Mouse (Mus musculus) stomach, embryonic 14.5 days (tissue): ENCODE measurements at regions not wholly inside any gene's neighbourhood (a gene's known extent, or its start where the extent isn't known, plus 50 kb on each side); places are given as distances from the start of the nearest gene placed in this dataset.

Source experiments
- ATAC-seq: fragments of 200-750 bp; cut with Nextera tagmentation; 2 replicates; pipeline ENCODE4 v1.8.0; 2017; ENCODE audit warnings: low read depth, moderate TSS enrichment; ENCODE audit not compliant: insufficient number of reproducible peaks, insufficient read depth, low FRiP score
- H3K27ac ChIP-seq: fragments of 300-500 bp; sonication (generic); 2 replicates; pipeline ENCODE4 v1.5.1; 2014; ENCODE audit warnings: mild to moderate bottlenecking, low read length, moderate library complexity, mixed read lengths
- H3K27me3 ChIP-seq: fragments of 300-500 bp; sonication (generic); 2 replicates; pipeline ENCODE4 v1.6.1; 2014; ENCODE audit warnings: low read length, control low read depth, mixed read lengths; ENCODE audit not compliant: control insufficient read depth, insufficient read depth
- H3K36me3 ChIP-seq: fragments of 300-500 bp; sonication (generic); 2 replicates; pipeline ENCODE4 v1.6.1; 2014; ENCODE audit warnings: mild to moderate bottlenecking, control low read depth, low read length, moderate library complexity, mixed read lengths; ENCODE audit not compliant: control insufficient read depth, insufficient read depth
- H3K4me1 ChIP-seq: fragments of 300-500 bp; sonication (generic); 2 replicates; pipeline ENCODE4 v1.6.1; 2014; ENCODE audit warnings: low read length, control low read depth, mixed read lengths; ENCODE audit not compliant: control insufficient read depth, insufficient read depth
- H3K4me2 ChIP-seq: fragments of 300-500 bp; sonication (generic); replicated peaks from 2 replicates; pipeline ENCODE4 v1.6.1; 2014; ENCODE audit warnings: low read depth, low read length, control low read depth
- H3K4me3 ChIP-seq: fragments of 300-500 bp; sonication (generic); 2 replicates; pipeline ENCODE4 v1.5.1; 2014; ENCODE audit warnings: low read depth, low read length, control low read depth
- H3K9ac ChIP-seq: fragments of 300-500 bp; sonication (generic); replicated peaks from 2 replicates; pipeline ENCODE4 v1.6.1; 2014; ENCODE audit warnings: low read depth, mild to moderate bottlenecking, control low read depth, low read length, moderate library complexity, mixed read lengths
- H3K9me3 ChIP-seq: fragments of 300-500 bp; sonication (generic); 2 replicates; pipeline ENCODE4 v1.6.1; 2016; ENCODE audit warnings: low read depth, low read length, control low read depth; ENCODE audit not compliant: control insufficient read depth
- WGBS: fragments of 180-500 bp; shearing (Covaris S2); extraction: QIAGEN DNeasy Blood & Tissue Kit; methylation state at CpG from one replicate; pipeline ENCODE4 v1.1.7; 2014; 5-methylcytosine and 5-hydroxymethylcytosine counted together

DNA sequence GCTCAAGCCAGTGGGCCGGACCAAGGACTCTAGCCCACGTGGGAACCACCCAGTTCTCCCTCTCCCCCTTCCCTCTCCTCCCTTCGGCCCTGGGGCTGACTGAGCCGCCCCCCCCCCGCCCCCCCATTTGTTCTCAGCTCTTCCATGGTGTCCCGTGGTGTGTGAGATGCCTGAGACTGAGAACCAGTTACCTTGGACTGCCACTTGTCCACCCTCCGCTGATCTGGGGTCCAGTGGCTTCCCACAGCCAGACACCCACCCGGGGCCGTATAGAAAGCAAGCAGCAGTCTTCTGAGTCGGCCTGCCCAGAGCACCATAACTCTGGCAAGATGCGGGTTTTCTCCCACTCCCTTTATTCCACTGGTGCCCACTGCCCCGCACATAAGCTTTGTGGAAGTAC is 316.2 kb upstream of the A1bg start:
- H3K4me2 ChIP-seq: no peak overlapping the region
- H3K27me3 ChIP-seq: no peaks in the 10 kb centered on the region
- no peak overlapping the region for H3K4me3 ChIP-seq
- H3K9ac ChIP-seq: no peak overlapping the region
- H3K4me1 ChIP-seq: no peaks in the 10 kb centered on the region
- WGBS: 65% methylated on average over 11 of the region's 12 CpGs
- H3K9me3 ChIP-seq: no peaks in the 10 kb centered on the region
- ATAC-seq: no peak
- no peak overlapping the region for H3K27ac ChIP-seq
- H3K36me3 ChIP-seq: no peaks in the 10 kb centered on the region

DNA sequence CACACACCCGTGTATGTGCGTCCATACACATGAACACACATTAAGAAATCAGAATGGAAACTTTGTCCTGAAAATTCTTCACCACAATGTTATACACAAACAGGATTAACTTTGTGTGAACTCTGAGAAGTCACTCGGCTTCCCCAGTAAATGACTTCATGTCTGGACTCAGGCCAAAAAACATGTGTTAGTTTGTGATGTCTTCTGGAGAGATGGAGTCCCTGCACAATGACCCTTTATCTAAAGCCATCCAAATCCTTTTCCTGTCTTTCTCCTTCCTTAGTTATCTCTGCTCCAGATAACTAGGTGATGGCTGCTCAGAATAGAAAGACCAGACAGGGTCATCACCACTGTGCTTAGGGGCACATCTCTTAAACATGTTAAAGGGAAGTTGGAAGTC is 306.8 kb upstream of the A1bg start:
- Histone ChIP-seq H3K9ac (no peak overlapping the region), H3K4me1 (0 out of 2 replicates have a peak, but pooled peaks cover 2% of the 10 kb centered on the region), H3K4me3 (no peak overlapping the region), H3K9me3 (no peaks in the 10 kb centered on the region), H3K27me3 (no peaks in the 10 kb centered on the region), H3K36me3 (no peaks in the 10 kb centered on the region), H3K4me2 (no peak overlapping the region), H3K27ac (no peak overlapping the region)
- no peak for ATAC-seq
- WGBS: 48% methylated on average over 3 of the region's 3 CpGs

DNA sequence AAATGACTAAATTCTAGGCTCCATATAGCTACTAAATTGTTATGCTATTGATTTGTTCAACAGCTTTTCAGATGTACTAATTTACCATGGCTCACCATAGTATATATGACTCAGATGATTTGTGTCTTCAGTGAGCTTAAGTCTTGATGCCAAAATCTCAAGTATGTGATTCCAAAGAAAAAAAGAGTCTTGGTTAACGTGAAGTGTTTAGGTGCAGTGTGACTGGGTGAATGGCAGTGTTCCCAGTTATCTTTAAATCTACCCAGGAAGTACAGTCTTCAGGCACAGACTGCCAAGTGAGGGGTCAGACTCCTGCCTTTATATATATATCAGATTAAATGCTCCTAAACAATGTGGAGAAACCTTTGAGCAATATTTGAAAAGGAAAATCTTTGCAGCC is 300.1 kb upstream of the A1bg start:
- WGBS: 29% methylated on average over 1 of the region's 1 CpGs
- no peaks in the 10 kb centered on the region for H3K27me3 ChIP-seq
- ATAC-seq: no peak
- H3K36me3 ChIP-seq: no peaks in the 10 kb centered on the region
- H3K9me3 ChIP-seq: no peaks in the 10 kb centered on the region
- H3K4me2 ChIP-seq: no peak overlapping the region
- H3K9ac ChIP-seq: no peak overlapping the region
- no peaks in the 10 kb centered on the region for H3K4me1 ChIP-seq
- H3K4me3 ChIP-seq: no peak overlapping the region
- H3K27ac ChIP-seq: no peak overlapping the region

DNA sequence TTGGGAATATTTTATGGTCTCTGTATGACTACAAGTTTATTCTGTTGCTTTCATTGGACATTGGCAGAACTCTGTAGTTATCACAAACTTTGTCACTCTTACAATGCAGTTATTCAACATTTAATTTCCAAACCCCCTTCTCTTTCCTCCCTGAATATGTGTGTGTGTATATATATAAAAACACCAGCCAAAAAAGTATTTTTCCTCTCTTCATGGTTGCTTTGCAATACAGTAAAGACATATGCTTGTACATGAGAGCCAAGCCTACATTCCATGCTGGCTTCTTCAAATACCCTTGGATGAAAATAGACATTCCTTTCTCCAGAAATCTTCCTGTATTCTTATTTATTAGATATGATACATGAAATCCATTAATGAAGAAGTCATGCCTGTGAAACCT is 287.3 kb upstream of the A1bg start:
- no peak overlapping the region for H3K4me2 ChIP-seq
- H3K27ac ChIP-seq: no peak overlapping the region
- ATAC-seq: no peak
- H3K36me3 ChIP-seq: no peaks in the 10 kb centered on the region
- H3K9ac ChIP-seq: no peak overlapping the region
- no peaks in the 10 kb centered on the region for H3K27me3 ChIP-seq
- no peaks in the 10 kb centered on the region for H3K9me3 ChIP-seq
- H3K4me1 ChIP-seq: no peaks in the 10 kb centered on the region
- H3K4me3 ChIP-seq: no peak overlapping the region

DNA sequence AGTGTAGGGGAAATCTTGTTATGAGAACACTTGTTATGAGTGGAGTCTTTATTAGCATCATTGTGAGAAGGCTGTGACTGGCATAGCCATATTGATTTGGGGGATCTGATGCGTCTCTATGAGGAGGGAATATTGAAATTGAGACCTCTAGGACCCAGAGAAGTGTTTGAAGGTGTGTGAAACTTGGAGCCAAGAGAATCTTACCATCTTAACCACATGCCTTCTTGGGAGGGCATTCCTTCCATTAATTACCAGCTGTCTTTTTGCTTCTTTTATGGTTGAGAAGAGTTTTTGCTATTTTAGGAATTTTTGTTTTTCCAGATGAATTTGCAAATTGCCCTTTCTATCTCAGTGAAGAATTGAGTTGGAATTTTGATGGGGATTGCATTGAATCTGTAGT is 267.2 kb upstream of the A1bg start:
- 87% methylated on average over 1 of the region's 1 CpGs for WGBS

DNA sequence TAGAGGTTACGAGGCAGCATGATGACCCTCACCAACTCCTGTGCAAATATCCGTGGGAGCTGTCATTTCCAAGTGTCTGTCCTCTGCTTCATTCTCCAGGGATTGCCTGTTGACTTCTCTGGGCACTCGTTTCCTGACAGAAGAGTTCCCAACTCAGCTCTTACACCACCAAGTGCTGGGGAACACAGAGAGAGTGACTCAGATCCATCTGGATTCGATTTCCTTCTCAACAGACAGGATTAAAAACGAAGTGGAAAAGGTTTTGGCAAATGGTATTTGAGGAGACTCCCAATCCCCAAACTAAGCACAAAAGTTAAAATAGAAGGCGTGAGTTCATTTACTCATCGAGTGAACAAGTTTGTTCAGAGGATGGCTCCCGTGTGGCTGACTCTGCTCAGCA is 266.7 kb upstream of the A1bg start:
- no peak overlapping the region for H3K27ac ChIP-seq
- ATAC-seq: no peak
- no peaks in the 10 kb centered on the region for H3K36me3 ChIP-seq
- H3K4me2 ChIP-seq: no peak overlapping the region
- no peaks in the 10 kb centered on the region for H3K27me3 ChIP-seq
- WGBS: 64% methylated on average over 8 of the region's 8 CpGs
- H3K9me3 ChIP-seq: no peaks in the 10 kb centered on the region
- H3K4me1 ChIP-seq: no peaks in the 10 kb centered on the region
- no peak overlapping the region for H3K4me3 ChIP-seq
- H3K9ac ChIP-seq: no peak overlapping the region

More for the DNA sequence above, 267.2 kb upstream of the A1bg start:
- Histone ChIP-seq H3K9me3 (no peaks in the 10 kb centered on the region), H3K27me3 (no peaks in the 10 kb centered on the region), H3K4me3 (no peak overlapping the region), H3K4me2 (no peak overlapping the region), H3K36me3 (no peaks in the 10 kb centered on the region), H3K27ac (no peak overlapping the region), H3K9ac (no peak overlapping the region), H3K4me1 (no peaks in the 10 kb centered on the region)
- ATAC-seq: no peak

DNA sequence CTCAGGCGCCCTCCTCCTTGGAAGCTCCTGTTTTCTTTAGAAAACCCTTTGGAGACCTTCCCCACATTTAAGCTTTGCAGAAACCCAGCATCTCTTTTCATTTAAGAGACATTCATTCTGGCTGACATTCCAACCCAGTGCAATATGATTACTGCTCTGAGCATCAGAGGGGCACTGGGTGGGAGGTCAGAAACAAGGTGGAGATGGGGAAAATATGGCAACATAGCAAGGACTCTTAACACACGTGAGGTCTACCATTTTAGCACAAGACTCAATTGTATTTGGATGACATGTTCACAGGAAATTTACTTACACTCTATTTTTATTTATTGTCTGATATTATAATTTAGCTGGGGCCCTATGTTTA is 261.8 kb upstream of the A1bg start:
- Histone ChIP-seq H3K27me3 (no peaks in the 10 kb centered on the region), H3K4me3 (no peak overlapping the region), H3K4me2 (no peak overlapping the region), H3K27ac (peak overlapping the region; percentile 75; the same call in 1 of the 2 replicates), H3K9ac (no peak overlapping the region), H3K9me3 (no peaks in the 10 kb centered on the region), H3K36me3 (no peaks in the 10 kb centered on the region), H3K4me1 (peaks cover 7% of the 10 kb centered on the region; the same call in 1 of the 2 replicates)
- 53% methylated on average over 2 of the region's 2 CpGs for WGBS
- no peak for ATAC-seq

DNA sequence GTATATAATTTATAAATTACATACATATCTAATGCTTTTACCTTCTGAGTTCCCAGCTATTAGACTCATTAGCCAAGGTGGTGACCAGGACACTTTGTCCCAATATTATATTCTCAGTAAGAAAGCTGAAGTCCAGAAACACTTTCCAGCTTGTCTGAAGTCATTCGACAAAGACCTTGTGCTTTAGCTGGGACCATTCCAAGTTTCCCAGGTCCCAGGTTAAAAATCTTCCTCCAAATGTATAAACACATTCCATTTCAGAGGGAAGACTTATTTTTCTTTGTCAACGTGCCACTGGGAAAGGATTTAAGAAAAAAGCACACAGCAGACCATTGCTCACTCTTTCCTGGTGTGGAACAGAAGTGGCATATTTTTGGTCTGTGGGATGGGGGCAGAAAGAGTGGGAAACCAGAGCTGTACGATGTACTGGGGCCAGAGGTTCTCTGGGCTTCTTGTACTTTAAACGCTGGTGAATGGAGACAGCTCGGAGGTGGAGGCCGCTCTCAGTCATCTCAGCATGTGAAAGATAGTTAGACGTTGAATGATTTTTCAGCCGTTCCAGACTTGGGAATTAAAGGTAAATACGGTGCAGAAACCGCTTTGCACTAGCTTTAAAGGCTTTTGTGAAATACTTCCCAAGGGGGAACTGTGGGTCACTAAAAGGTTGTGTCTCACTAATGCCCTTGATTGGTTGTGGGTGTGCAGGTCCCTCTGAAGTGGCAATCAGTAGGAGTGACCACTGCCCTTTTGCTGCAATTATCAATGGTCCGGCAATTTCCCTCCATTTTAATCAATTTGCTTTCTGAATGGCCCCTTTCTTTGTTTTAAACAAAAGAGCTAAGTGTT is 261.2 kb upstream of the A1bg start:
- no peak overlapping the region for H3K4me3 ChIP-seq
- peaks cover 7% of the 10 kb centered on the region; the same call in 1 of the 2 replicates for H3K4me1 ChIP-seq
- no peak overlapping the region for H3K4me2 ChIP-seq
- H3K27ac ChIP-seq: peak overlapping the region; percentile 75; the same call in 1 of the 2 replicates
- ATAC-seq: peak; percentile 53; the same call in 1 of the 2 replicates
- no peak overlapping the region for H3K9ac ChIP-seq
- no peaks in the 10 kb centered on the region for H3K36me3 ChIP-seq
- WGBS: 27% methylated on average over 11 of the region's 11 CpGs
- H3K9me3 ChIP-seq: no peaks in the 10 kb centered on the region
- no peaks in the 10 kb centered on the region for H3K27me3 ChIP-seq

DNA sequence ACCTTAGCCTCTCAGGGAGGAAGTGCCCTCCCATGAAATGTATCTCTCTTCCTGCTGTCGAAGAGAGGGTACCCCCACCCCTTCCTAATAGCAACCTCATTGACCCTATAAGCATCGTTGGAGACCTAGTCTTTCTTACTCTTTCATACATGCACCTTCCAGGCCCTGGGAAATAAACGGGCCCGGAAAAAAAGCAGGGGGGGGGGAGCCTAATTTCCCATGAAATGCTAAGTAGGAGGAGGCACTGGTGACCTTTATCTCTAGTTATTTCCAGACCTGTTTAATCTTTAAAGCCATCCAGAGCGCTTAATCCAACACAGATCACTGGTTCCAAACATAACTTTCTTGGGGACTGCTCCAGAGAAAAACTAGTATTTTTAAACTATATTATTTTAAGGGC is 260.5 kb upstream of the A1bg start:
- H3K4me1 ChIP-seq: peaks cover 7% of the 10 kb centered on the region; the same call in 1 of the 2 replicates
- no peak overlapping the region for H3K4me3 ChIP-seq
- no peak overlapping the region for H3K9ac ChIP-seq
- H3K36me3 ChIP-seq: no peaks in the 10 kb centered on the region
- 18% methylated on average over 5 of the region's 5 CpGs for WGBS
- no peak overlapping the region for H3K4me2 ChIP-seq
- no peaks in the 10 kb centered on the region for H3K27me3 ChIP-seq
- ATAC-seq: no peak
- H3K27ac ChIP-seq: peak overlapping the region; percentile 66; the same call in 1 of the 2 replicates
- no peaks in the 10 kb centered on the region for H3K9me3 ChIP-seq
